Mouse (Mus musculus) regulatory T cell (primary cell): Measurements from ENCODE around the gene Ubfd1.
"Not testable (repeated sequence)": the region's sequence is repeated elsewhere in the genome, so short reads cannot be mapped to it uniquely, and the experiment has no call there.

Experiments used
- in situ Hi-C: fragments of 300-600 bp; cut with MboI, MseI; formaldehyde crosslinking; loops from one replicate; pipeline ENCODE4 v1.15.1; 2025; ENCODE audit warnings: high pct_unique_total_duplicates

Ubfd1 gene

DNA sequence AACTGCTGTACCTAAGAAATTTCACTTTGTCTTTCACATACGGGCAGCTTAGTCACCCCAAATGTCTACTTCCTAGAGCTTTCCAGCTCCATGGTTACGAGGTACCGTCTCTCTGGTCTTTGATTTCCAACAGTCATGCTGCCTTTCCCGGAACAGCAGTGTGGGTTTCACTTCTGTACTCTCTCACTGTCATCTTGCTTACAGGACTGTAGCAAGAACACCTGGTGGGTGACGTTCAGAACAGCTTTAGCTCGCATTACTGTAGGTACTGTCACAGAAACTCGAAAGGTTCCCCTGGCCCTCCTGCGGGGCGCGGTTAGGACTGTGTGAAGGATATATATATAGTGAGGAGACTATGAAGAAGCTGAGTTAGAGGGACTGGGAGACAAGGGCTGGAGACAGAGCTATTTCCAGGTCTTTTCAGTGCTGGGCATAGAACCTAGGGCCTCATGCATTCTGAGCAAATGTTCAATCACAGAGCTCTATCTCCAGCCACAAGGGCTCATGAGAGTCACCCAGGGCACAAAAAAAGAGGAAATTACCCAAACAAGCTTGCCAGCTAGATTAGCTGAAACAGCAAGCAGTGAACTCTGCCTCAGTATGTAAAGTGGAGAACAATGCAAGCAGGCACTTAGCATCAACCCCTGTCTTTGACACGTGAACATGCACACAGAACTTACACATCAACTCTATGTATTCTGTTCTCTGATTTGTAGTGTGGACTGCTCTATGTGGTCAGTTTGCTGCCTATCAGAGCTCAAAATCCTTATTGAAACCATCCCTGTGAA lies 20.4 kb downstream of the Ubfd1 start:
- in situ Hi-C loops = no loop called here

- in situ Hi-C loops = no loop called here
These were observed 27.8 kb downstream of the Ubfd1 start for GRCm38 (mm10) chr7:122094564-122095330.

DNA sequence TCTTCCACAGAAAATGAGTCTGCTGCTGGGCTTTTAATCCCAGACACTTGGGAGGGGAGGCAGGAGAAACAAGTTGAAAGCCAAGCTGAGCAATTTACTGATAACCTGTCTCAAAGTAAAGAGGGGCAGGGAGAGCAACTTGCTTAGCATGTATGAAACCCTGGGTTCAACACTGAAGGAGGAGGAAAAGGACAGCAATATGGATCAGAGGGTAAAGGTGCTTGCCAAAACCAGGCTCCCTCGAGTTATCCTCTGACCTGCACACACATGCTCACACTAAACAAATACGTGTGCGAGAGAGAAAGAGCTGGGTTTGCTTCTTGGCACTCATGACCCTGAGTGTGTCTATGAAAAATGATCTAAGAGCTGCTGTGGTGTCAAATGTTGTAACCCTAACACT lies 31.0 kb downstream of the Ubfd1 start:
- in situ Hi-C loops = no loop called here

DNA sequence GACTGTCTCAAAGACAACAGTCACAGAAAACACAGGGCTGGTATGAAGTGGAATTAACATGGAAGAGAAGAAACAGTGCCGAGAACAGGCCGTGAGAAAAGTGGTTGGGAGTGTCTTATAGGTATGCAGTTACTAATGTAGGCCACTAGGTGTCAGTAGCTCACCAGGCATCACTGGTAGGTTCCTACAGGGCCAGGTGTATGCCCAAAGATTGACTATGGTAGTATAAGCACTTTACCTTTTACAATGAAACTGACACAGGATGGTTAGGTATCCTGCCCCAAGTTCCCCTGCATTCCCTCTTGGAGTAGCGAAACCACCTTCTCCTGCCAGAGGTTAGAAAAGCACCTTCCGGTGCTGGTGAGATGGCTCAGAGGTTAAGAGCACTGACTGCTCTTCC lies 32.2 kb downstream of the Ubfd1 start:
- in situ Hi-C loops = no loop called here

DNA sequence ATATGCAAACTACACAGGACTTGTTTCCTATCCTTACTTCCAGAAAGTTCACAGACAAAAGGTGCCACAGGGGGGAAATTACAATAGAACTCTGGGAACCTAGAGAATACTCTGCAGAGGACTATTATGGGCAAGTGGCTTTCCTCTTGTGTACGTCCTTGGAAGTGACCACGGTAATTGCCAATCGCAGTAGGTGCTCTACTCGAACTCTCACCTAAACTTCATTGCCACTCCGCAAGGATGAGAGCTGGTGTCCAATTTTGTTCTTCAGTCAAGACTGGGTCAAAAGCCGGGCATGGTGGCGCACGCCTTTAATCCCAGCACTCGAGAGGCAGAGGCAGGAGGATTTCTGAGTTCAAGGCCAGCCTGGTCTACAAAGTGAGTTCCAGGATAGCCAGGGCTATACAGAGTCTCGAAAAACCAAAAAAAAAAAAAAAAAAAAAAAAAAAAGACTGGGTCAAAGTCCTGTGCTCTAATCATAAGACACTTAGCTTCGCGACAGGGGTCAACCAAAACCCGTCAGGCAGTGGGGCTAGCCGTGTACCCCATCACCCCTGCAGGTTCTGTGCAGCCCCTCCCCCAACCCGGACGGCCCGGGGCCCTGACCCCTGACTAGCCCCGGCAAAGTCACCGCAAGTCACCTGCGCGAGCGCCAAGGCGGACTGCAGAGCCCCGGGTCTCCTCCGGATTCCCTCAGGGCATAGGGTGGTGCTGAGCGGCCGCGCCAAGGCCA lies 34.2 kb downstream of the Ubfd1 start:
- in situ Hi-C loops = not testable (repeated sequence)

DNA sequence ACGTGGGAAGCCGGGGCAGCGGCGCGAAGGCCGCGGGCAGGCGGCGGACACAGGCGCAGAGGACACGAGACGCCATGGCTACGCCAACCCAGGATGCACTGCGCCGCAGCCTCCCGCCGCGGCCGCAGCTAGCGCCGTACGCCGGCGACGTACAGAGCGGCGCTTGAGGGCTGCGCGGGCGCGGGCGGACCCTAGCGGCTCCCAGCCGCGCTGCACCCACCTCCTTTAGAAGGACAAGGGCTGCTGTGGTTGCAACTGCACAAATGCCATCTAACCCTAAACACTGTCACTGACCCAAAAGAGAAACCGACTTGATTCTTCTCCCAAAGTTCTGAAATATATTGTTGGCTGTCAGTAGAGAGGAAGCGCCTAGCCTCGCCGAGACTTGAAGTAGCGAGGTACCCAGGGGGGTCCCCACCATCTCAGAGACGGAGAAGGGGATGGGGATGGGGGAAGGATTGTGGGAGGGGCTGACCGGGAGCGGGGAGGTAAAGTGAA lies 34.8 kb downstream of the Ubfd1 start, which contains the start of gene Ndufab1:
Ndufab1 (minus strand) TSS at position 140 of the 498 bp plus-strand sequence.
- in situ Hi-C loops = no loop called here

GRCm38 (mm10) chr7:122108206-122108605 lies 41.2 kb downstream of the Ubfd1 start:
- in situ Hi-C loops = no loop called here

- in situ Hi-C loops = no loop called here
These were observed 56.5 kb downstream of the Ubfd1 start for GRCm38 (mm10) chr7:122123518-122123917.

DNA sequence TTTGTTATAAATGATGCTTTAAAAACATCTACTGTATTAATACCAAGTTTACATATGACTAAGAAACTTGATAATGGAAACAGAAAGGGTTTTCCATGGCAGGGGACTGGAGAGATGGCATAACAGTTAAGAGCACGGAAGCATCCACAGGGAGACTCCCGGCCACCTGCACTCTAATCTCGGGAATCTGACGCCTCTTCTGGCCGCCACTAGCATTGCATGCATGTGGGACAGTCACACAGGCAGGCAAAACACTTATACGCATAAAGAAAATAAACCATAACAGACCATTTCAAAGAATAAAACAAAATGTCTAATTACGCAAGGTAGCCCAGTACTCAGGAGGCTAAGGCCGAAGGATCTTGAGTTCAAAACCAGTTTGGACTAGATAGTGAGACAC lies 58.7 kb downstream of the Ubfd1 start:
- in situ Hi-C loops = no loop called here

- in situ Hi-C loops = no loop called here
These were observed 60.0 kb downstream of the Ubfd1 start for GRCm38 (mm10) chr7:122126946-122127345.
